Comparison of ENCODE assay signal across 8 mouse cellular contexts in the genomic region with DNA sequence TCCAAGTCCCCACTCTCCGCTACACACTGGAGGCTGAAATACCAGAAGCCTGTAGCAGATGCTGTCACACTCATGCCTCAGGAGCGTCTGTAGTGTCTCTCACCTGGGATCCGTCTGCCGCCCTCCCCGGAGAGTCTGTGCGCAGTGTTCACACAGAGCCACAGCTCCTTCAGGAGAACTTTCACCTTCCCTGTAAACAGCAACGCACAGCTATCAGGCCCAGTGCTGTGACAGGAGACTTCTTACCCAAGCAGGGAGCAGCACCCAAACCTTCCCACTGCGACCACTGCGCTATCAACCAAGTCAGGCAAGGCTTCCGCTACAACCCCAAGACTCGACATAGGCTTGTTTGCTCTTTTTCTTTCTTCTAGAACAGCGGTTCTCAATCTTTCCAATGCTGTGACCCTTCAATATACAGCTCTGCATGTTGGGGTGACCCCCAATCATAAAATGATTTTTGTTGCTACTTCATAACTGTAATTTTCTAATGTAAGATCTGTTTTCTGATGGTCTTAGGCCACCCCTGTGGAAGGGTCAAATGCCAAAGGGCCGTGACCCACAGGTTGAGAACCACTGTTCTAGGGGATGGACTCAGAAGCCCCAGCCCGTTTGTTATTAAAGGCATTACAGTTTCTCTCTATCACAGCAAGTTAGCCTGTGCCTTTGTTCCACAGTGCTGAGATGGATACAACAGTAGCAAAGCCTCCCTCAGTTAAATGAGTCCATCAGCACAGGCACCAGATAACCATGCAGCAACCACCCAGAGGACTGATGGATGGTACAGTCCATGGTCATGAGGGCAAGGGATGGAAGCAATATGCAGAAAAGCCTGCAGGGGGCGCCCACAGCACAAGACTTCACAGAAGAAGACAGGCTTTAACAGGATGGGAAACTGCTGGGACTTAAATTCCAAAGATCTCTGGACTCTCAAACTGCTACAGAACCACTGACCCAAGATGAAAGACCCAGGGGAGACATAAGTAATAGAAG. TPM values are rescaled to one million over a fixed set of nuclear protein-coding genes. Genes with fewer than 3 reads are reported as not detected.
DNase-seq lines count a peak whose midpoint lies in the region; ATAC-seq and TF ChIP-seq lines count a peak whose summit lies in the region.

No protein-coding gene starts in this region.

- no peak overlapping the region for H3K9ac ChIP-seq in forebrain, postnatal 0 days
- no peak overlapping the region for H3K9ac ChIP-seq in hindbrain, embryonic 14.5 days

- H3K4me1 ChIP-seq in forebrain, postnatal 0 days (ENCODE audit: insufficient read depth): no peaks in the 10 kb centered on the region
- no peaks in the 10 kb centered on the region for H3K4me1 ChIP-seq in hindbrain, embryonic 14.5 days (replicated peaks; ENCODE audit: control insufficient read depth, insufficient read depth, low read length)

- no peaks in the 10 kb centered on the region for H3K9me3 ChIP-seq in forebrain, postnatal 0 days (ENCODE audit: low read length)
- H3K9me3 ChIP-seq in hindbrain, embryonic 14.5 days (ENCODE audit: control insufficient read depth, low read length): no peaks in the 10 kb centered on the region

- no peak overlapping the region for H3K27ac ChIP-seq in forebrain, postnatal 0 days (ENCODE audit: low read depth, low read length)
- H3K27ac ChIP-seq in hindbrain, embryonic 14.5 days: no peak overlapping the region

- WGBS in forebrain, postnatal 0 days: 87% methylated on average over 15 of the region's 15 CpGs
- 87% methylated on average over 15 of the region's 15 CpGs for WGBS in hindbrain, embryonic 14.5 days

- H3K36me3 ChIP-seq in forebrain, postnatal 0 days (ENCODE audit: insufficient read depth): peaks cover 84% of the 10 kb centered on the region
- peaks cover 94% of the 10 kb centered on the region for H3K36me3 ChIP-seq in hindbrain, embryonic 14.5 days (replicated peaks; ENCODE audit: control insufficient read depth, insufficient read depth)

- peak; percentile 76 for TF ChIP-seq CTCF in forebrain, postnatal 0 days (IDR thresholded peaks at IDR 0.05; ENCODE audit: low read depth)

- H3K27me3 ChIP-seq in forebrain, postnatal 0 days (ENCODE audit: insufficient read depth, low read length): no peaks in the 10 kb centered on the region
- no peaks in the 10 kb centered on the region for H3K27me3 ChIP-seq in hindbrain, embryonic 14.5 days (ENCODE audit: control insufficient read depth, insufficient read depth, low read length)

- H3K4me3 ChIP-seq in forebrain, postnatal 0 days (ENCODE audit: low read depth, low read length): no peak overlapping the region
- H3K4me3 ChIP-seq in hindbrain, embryonic 14.5 days (replicated peaks; ENCODE audit: low read length): no peak overlapping the region

- ATAC-seq in forebrain, postnatal 0 days: peak; percentile 82
- ATAC-seq in hindbrain, embryonic 14.5 days (ENCODE audit: low FRiP score): peak; percentile 64; the same call in 1 of the 2 replicates
- ATAC-seq in megakaryocyte-erythroid progenitor cell, adult 5-6 weeks (replicated peaks; ENCODE audit: low FRiP score, low TSS enrichment, poor library complexity, severe bottlenecking): peak; percentile 76

- no peak overlapping the region for H3K4me2 ChIP-seq in forebrain, postnatal 0 days (ENCODE audit: low read depth)
- no peak overlapping the region for H3K4me2 ChIP-seq in hindbrain, embryonic 14.5 days (replicated peaks)

- DNase-seq in ovary, postnatal 10 days (ENCODE audit: low spot score): peak; percentile 22
- no peak for DNase-seq in ovary, adult 18-20 months (ENCODE audit: low spot score)
- peak; percentile 66 to 73 for DNase-seq in cerebellum, adult 18-20 months
- peak; percentile 73 for DNase-seq in forebrain, postnatal 0 days
- DNase-seq in hindbrain, embryonic 14.5 days (ENCODE audit: low spot score): peak; percentile 74
- peak; percentile 77 to 79 for DNase-seq in layer of hippocampus, postnatal 10 days (ENCODE audit: low spot score in 2 of 2)
- DNase-seq in skeletal muscle tissue, adult 2 months (ENCODE audit: low read depth, low spot score): peak; percentile 43

RNA-seq across cellular contexts. Expression of a gene that starts 26.7 kb away (rescaled TPM):
- 68.0 and 82.5 TPM in 2 replicates for total RNA-seq in forebrain, postnatal 0 days (2014; rRNA removed)
- polyA plus RNA-seq in forebrain, postnatal 0 days (2015; fragmentation: Nextera tagmentation; extraction: Ambion mirVana): 18.4 and 21.0 TPM in 2 replicates
- polyA plus RNA-seq in hindbrain, embryonic 14.5 days (2014; fragmentation: Nextera tagmentation; extraction: Ambion mirVana): 47.9 and 51.8 TPM in 2 replicates
- 10 to 100 TPM; 70.9 to 80.0 TPM for total RNA-seq in layer of hippocampus, postnatal 10 days (2021)
- total RNA-seq in megakaryocyte-erythroid progenitor cell, adult 5-6 weeks (2014; fragmentation: Nextera tagmentation): 34.9 and 41.7 TPM in 2 replicates
- total RNA-seq in megakaryocyte-erythroid progenitor cell, adult 5-6 weeks (2017): 34.6 and 44.0 TPM in 2 replicates
